Mouse (Mus musculus): ENCODE data around the gene Arhgef19.
A peak's percentile ranks its signal among the peaks of the same experiment; 100 is the strongest.

Gene Arhgef19

GRCm38 (mm10) chr4:141265979-141266637, 26.8 kb downstream of the Arhgef19 start:
- no peak for DNase-seq (ENCODE audit: low spot score)

GRCm38 (mm10) chr4:141267250-141267649, 28.0 kb downstream of the Arhgef19 start:
- DNase-seq (ENCODE audit: low spot score) = no peak

GRCm38 (mm10) chr4:141267837-141268236, 28.5 kb downstream of the Arhgef19 start:
- peak; percentile 73 for DNase-seq (ENCODE audit: low spot score)

GRCm38 (mm10) chr4:141268350-141268749, 29.1 kb downstream of the Arhgef19 start:
- DNase-seq (ENCODE audit: low spot score) = no peak

GRCm38 (mm10) chr4:141269080-141269479, 29.8 kb downstream of the Arhgef19 start:
- DNase-seq (ENCODE audit: low spot score) = no peak

GRCm38 (mm10) chr4:141270201-141270940, 31.1 kb downstream of the Arhgef19 start:
- no peak for DNase-seq (ENCODE audit: low spot score)

GRCm38 (mm10) chr4:141271228-141271627, 31.9 kb downstream of the Arhgef19 start:
- DNase-seq (ENCODE audit: low spot score) = no peak

GRCm38 (mm10) chr4:141271721-141272120, 32.4 kb downstream of the Arhgef19 start:
- DNase-seq (ENCODE audit: low spot score) = no peak

- DNase-seq (ENCODE audit: low spot score) = peak; percentile 47
These were observed 33.6 kb downstream of the Arhgef19 start for GRCm38 (mm10) chr4:141272878-141273277.

GRCm38 (mm10) chr4:141273296-141273695, 34.0 kb downstream of the Arhgef19 start:
- DNase-seq (ENCODE audit: low spot score) = peak; percentile 89

- peak; percentile 46 for DNase-seq (ENCODE audit: low spot score)
These were observed 35.4 kb downstream of the Arhgef19 start for GRCm38 (mm10) chr4:141274485-141275341.

GRCm38 (mm10) chr4:141277157-141277556, 37.9 kb downstream of the Arhgef19 start:
- DNase-seq (ENCODE audit: low spot score) = peak; percentile 45

- DNase-seq (ENCODE audit: low spot score) = peak; percentile 94
These were observed 38.9 kb downstream of the Arhgef19 start for GRCm38 (mm10) chr4:141278154-141278553.

GRCm38 (mm10) chr4:141279327-141279726, 40.0 kb downstream of the Arhgef19 start:
- DNase-seq (ENCODE audit: low spot score) = peak; percentile 70

- no peak for DNase-seq (ENCODE audit: low spot score)
These were observed 40.5 kb downstream of the Arhgef19 start for GRCm38 (mm10) chr4:141279783-141280182.

- no peak for DNase-seq (ENCODE audit: low spot score)
These were observed 41.2 kb downstream of the Arhgef19 start for GRCm38 (mm10) chr4:141280471-141280870.

- peak; percentile 55 for DNase-seq (ENCODE audit: low spot score)
These were observed 41.9 kb downstream of the Arhgef19 start for GRCm38 (mm10) chr4:141281153-141281552.

GRCm38 (mm10) chr4:141281578-141281977, 42.3 kb downstream of the Arhgef19 start:
- DNase-seq (ENCODE audit: low spot score) = no peak

- DNase-seq (ENCODE audit: low spot score) = no peak
These were observed 42.8 kb downstream of the Arhgef19 start for GRCm38 (mm10) chr4:141282087-141282486.

GRCm38 (mm10) chr4:141282623-141283022, 43.3 kb downstream of the Arhgef19 start:
- DNase-seq (ENCODE audit: low spot score) = no peak

GRCm38 (mm10) chr4:141283176-141283878, 44.0 kb downstream of the Arhgef19 start:
- DNase-seq (ENCODE audit: low spot score) = no peak

GRCm38 (mm10) chr4:141283879-141284411, 44.6 kb downstream of the Arhgef19 start:
- DNase-seq (ENCODE audit: low spot score) = no peak

All from urinary bladder, postnatal 14 days (tissue).